Mouse (Mus musculus) layer of hippocampus, adult 2 months (tissue): ENCODE results near the gene Rpl34. TPM values are rescaled to one million over a fixed set of nuclear protein-coding genes. Genes with fewer than 3 reads are reported as not detected.

Experiments used
- DNase-seq, 2 experiments: peaks; one replicate each; pipeline ENCODE4 v3.0.0; 2022; ENCODE audit warnings: low spot score in 2 of 2
- H3K27ac ChIP-seq: fragments of 200-600 bp; 2 replicates; pipeline ENCODE4 v1.8.1; 2022
- H3K4me3 ChIP-seq: fragments of 200-600 bp; 2 replicates; pipeline ENCODE4 v1.8.1; 2022; ENCODE audit warnings: mild to moderate bottlenecking
- CTCF ChIP-seq: fragments of 200-600 bp; conservative IDR thresholded peaks from 2 replicates; pipeline ENCODE4 v1.8.1; 2022; ENCODE audit warnings: antibody characterized with exemption, mild to moderate bottlenecking, moderate library complexity
- total RNA-seq, 2 experiments: library from RNA; stranded (reverse); gene quantifications; 2 replicates each; pipeline ENCODE4 v1.2.3; 2021

Rpl34 gene
- total RNA-seq, 2 experiments from 2014 or later = 341 to 352 TPM

DNA sequence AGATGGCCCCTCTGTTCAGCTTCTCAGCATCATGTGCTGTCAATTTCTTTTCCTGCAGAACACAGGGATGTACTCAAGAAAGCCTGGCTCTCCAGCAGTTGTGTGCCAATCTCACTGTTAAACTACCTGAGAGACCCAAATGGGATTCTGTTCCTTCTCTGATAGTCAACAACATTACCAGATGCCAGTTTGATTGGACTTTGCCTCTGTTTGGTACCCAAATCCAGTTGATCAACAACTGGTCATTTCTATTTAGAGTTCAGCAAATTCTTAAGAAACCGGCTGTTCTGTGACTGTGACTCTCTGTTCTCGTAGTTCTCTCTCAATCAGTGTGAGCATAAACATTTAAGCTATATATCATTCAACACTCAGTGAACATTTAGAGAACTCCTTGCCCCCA, 49.0 kb downstream of the Rpl34 start:
- TF ChIP-seq CTCF = no peak
- DNase-seq = no peak

DNA sequence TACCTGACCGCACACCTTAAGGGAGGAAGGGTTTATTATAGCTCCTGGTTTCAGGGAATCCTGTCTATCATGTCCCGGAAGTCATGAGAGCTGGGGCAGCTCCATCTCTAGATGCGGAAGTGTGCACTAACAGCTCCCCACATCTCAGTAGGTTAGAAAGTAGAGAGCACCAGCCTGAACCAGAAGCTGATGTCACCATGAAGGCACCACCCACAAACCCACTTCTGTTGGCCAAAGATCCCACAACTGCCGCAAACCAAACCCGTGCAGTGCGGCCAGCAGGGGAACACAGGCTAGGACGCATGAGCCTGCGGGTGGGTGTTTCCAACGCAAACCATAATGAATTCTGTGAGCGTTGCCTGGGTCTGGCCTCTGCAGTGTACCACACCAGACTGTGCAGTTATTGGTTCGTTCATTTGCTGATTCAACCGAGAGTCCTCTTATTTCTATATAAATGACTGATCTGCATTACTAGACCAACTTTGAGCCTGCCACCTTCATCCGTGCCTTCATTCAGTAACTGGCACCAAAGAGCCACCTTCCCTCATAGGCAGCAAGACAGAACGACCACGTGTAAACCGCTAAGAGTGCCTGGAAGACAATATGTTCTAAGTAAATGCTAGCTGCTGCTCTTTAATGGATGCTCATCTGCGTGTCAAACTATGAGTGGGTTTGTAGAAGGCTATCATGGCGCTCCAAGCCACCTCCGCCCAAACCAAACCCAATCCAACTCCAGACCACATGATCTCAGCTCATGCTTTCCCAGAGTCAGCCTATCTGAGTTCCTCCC, 52.3 kb downstream of the Rpl34 start:
- Histone ChIP-seq H3K4me3 (no peak overlapping the region), H3K27ac (no peak overlapping the region)
- DNase-seq = no peak
- TF ChIP-seq CTCF = no peak

More for the DNA sequence above, 49.0 kb downstream of the Rpl34 start:
- no peak overlapping the region for H3K4me3 ChIP-seq
- H3K27ac ChIP-seq = no peak overlapping the region

Other genes starting within 250 kb of the Rpl34 start
- gene Etnppl, start 113.0 kb downstream of the Rpl34 start, total RNA-seq = 1 to 10 TPM; 8.1 to 8.4 TPM
- gene Ostc, start 21.0 kb downstream of the Rpl34 start, total RNA-seq = 10 to 100 TPM; 61.8 to 63.1 TPM